Mouse (Mus musculus) embryonic fibroblast, embryonic 13.5 days (primary cell): ENCODE results near the gene Ankrd12.
A peak's percentile ranks its signal among the peaks of the same experiment; 100 is the strongest.

Experiments used
- CTCF ChIP-seq: IDR thresholded peaks from 2 replicates; pipeline ENCODE4 v1.5.1; 2011; ENCODE audit warnings: mild to moderate bottlenecking, control low read depth, low read length, moderate library complexity, borderline replicate concordance; ENCODE audit not compliant: insufficient read depth
- POLR2A ChIP-seq: IDR thresholded peaks from 2 replicates; pipeline ENCODE4 v1.6.1; 2011; ENCODE audit warnings: low read depth, mild to moderate bottlenecking, control low read depth, low read length, moderate library complexity

DNA sequence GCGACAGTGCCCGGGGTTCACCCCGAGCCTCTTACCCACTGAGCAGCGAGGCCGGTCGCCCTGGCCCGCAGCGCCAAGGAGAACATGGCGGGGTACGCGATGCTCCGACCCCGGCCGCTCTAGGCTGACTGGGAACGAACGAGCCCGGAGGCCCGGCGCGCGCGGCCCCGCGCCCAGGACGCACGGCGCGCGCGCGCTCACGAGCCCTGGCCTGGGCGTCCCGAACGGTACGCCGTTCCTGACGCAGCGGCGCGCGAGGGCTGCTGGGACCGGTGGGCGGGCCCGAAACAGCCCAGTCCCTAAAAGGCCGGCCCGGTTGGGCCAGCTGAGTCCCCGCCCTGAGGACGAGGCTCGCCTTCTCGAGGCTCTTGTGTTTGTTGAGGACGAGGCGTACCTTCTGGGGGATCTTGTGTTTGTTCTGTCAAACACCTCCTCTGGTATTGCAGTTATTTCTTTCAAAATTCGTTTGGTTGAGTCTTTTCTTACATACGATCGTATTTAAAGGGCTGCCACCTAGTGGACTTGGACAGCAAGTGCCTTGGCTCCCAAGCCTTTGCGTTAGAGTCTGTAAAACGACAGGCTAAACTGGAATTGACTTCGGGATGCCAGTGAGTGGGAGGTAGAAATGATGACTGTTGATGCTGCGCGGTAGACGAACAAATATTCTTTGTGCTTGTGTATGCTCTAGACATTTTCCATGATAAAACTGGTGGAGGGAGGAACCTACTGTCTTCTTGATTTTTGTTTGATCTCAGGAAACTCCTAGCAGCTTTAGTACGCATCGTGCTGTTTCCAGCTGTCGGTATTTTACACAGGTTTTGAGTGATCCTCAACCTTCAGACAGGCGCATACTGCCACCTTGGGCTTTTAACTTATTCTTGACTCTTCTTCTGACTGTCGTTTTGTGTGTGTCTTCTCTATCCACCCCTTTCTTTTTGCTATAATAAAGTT is 24.8 kb upstream of the Ankrd12 start, which contains the start of gene Ndufv2:
- TF ChIP-seq CTCF (peak; percentile 39; the same call in 1 of the 2 replicates), POLR2A (peak; percentile 88)
